8 mouse cellular contexts compared by ENCODE assay signal in genomic region chr13:31626183-31626801, GRCm38 (mm10). TPM values are rescaled to one million over a fixed set of nuclear protein-coding genes. Genes with fewer than 3 reads are reported as not detected.
DNase-seq lines count a peak whose midpoint lies in the region; ATAC-seq and TF ChIP-seq lines count a peak whose summit lies in the region.

No protein-coding gene starts in this region.

- H3K4me3 ChIP-seq in kidney, postnatal 0 days (replicated peaks; ENCODE audit: low read depth, low read length): peak overlapping the region; percentile 34
- peak overlapping the region; percentile 56 for H3K4me3 ChIP-seq in heart, embryonic 11.5 days (ENCODE audit: low read depth, low read length)
- H3K4me3 ChIP-seq in liver, embryonic 11.5 days (ENCODE audit: low read depth, low read length): peak overlapping the region; percentile 46

- no peak for DNase-seq in kidney, postnatal 0 days (ENCODE audit: low spot score)
- DNase-seq in kidney, adult 8-10 months: no peak
- DNase-seq in brain, adult 2 months (ENCODE audit: low read depth, low spot score): peak; percentile 7
- no peak for DNase-seq in liver, embryonic 11.5 days (ENCODE audit: low spot score)
- peak; percentile 47 for DNase-seq in retina, embryonic 14.5 days (ENCODE audit: low spot score)
- DNase-seq in urinary bladder, postnatal 25 days (ENCODE audit: low spot score): no peak
- DNase-seq in gastrocnemius, adult 8-10 months (ENCODE audit: low spot score in 2 of 2): no peak

- no peaks in the 10 kb centered on the region for H3K9me3 ChIP-seq in kidney, postnatal 0 days (replicated peaks; ENCODE audit: low read length)
- no peaks in the 10 kb centered on the region for H3K9me3 ChIP-seq in heart, embryonic 11.5 days (replicated peaks; ENCODE audit: control insufficient read depth, low read length)
- H3K9me3 ChIP-seq in liver, embryonic 11.5 days (ENCODE audit: control insufficient read depth, low read length): no peaks in the 10 kb centered on the region

- no peak overlapping the region for H3K9ac ChIP-seq in kidney, postnatal 0 days (ENCODE audit: low read depth, low read length)
- peak overlapping the region; percentile 29; the same call in 1 of the 2 replicates for H3K9ac ChIP-seq in heart, embryonic 11.5 days (ENCODE audit: low read depth, low read length)
- no peak overlapping the region for H3K9ac ChIP-seq in liver, embryonic 11.5 days (ENCODE audit: low read depth, low read length)

- peak overlapping the region; percentile 74 for H3K4me2 ChIP-seq in kidney, postnatal 0 days (ENCODE audit: low read length)
- H3K4me2 ChIP-seq in heart, embryonic 11.5 days: peak overlapping the region; percentile 94
- peak overlapping the region; percentile 69 for H3K4me2 ChIP-seq in liver, embryonic 11.5 days

- ATAC-seq in kidney, postnatal 0 days (replicated peaks; ENCODE audit: low FRiP score, low read depth): no peak; the same call in 1 of the 2 replicates
- ATAC-seq in heart, embryonic 11.5 days (replicated peaks; ENCODE audit: insufficient number of reproducible peaks, low FRiP score, low TSS enrichment): no peak
- ATAC-seq in liver, embryonic 11.5 days (replicated peaks; ENCODE audit: low FRiP score): no peak

- under 1% methylated on average over 57 of the region's 60 CpGs for WGBS in kidney, postnatal 0 days
- WGBS in heart, embryonic 11.5 days (ENCODE audit: insufficient replicate concordance): under 1% methylated on average over 57 of the region's 60 CpGs
- WGBS in liver, embryonic 11.5 days: under 1% methylated on average over 59 of the region's 60 CpGs

- peaks cover 15% of the 10 kb centered on the region for H3K4me1 ChIP-seq in kidney, postnatal 0 days (replicated peaks; ENCODE audit: insufficient read depth, low read length)
- peaks cover 24% of the 10 kb centered on the region for H3K4me1 ChIP-seq in heart, embryonic 11.5 days (ENCODE audit: control insufficient read depth, insufficient read depth, low read length)
- peaks cover 4% of the 10 kb centered on the region; the same call in 1 of the 2 replicates for H3K4me1 ChIP-seq in liver, embryonic 11.5 days (replicated peaks; ENCODE audit: control insufficient read depth, insufficient read depth, low read length)

- no peak overlapping the region for H3K27ac ChIP-seq in kidney, postnatal 0 days
- H3K27ac ChIP-seq in heart, embryonic 11.5 days (ENCODE audit: low read depth, low read length): no peak overlapping the region
- no peak overlapping the region for H3K27ac ChIP-seq in liver, embryonic 11.5 days (ENCODE audit: low read depth, low read length)

- TF ChIP-seq CTCF in kidney, postnatal 0 days (IDR thresholded peaks at IDR 0.05; ENCODE audit: low read depth): no peak

- H3K27me3 ChIP-seq in kidney, postnatal 0 days (ENCODE audit: insufficient read depth, low read length): peaks cover 99% of the 10 kb centered on the region
- H3K27me3 ChIP-seq in heart, embryonic 11.5 days (ENCODE audit: control insufficient read depth, insufficient read depth, low read length): peaks cover 97% of the 10 kb centered on the region
- H3K27me3 ChIP-seq in liver, embryonic 11.5 days (replicated peaks; ENCODE audit: control insufficient read depth, insufficient read depth, low read length): peaks cover 99% of the 10 kb centered on the region

- H3K36me3 ChIP-seq in kidney, postnatal 0 days (ENCODE audit: insufficient read depth, low read length): no peaks in the 10 kb centered on the region
- H3K36me3 ChIP-seq in heart, embryonic 11.5 days (ENCODE audit: control insufficient read depth, insufficient read depth, low read length): no peaks in the 10 kb centered on the region
- no peaks in the 10 kb centered on the region for H3K36me3 ChIP-seq in liver, embryonic 11.5 days (ENCODE audit: control insufficient read depth, insufficient read depth, low read length)

RNA-seq across cellular contexts. Expression of gene Foxf2, which starts 0.7 kb away (rescaled TPM):
- polyA plus RNA-seq in kidney, postnatal 0 days (2015; fragmentation: Nextera tagmentation; extraction: Ambion mirVana): not detected in 2 replicates
- polyA plus RNA-seq in heart, embryonic 11.5 days (2014; fragmentation: Nextera tagmentation; extraction: Ambion mirVana): 1.1 and 1.7 TPM in 2 replicates
- polyA plus RNA-seq in liver, embryonic 11.5 days (2014; fragmentation: Nextera tagmentation; extraction: Ambion mirVana): 0.70 and 1.2 TPM in 2 replicates
- under 1 TPM in 2 of 4 experiments, not detected in 2; 0.10 to 0.24 TPM for total RNA-seq in gastrocnemius, adult 8-10 months (2022)

Comparison
In these comparisons a context has a peak if more than half of its experiments do, and no peak if none do; other contexts are left out.
1. DNase-seq: peak in brain, adult 2 months (single experiment) and retina, embryonic 14.5 days (single experiment); none in kidney, postnatal 0 days (single experiment), kidney, adult 8-10 months (0 of 2), liver, embryonic 11.5 days (single experiment), urinary bladder, postnatal 25 days (single experiment) and gastrocnemius, adult 8-10 months (0 of 2).
2. Peak in every context shown above with its lines, with median percentiles within 50 percentile points of each other: H3K4me2 ChIP-seq and H3K4me3 ChIP-seq.